Mouse (Mus musculus) spleen, postnatal 4 days (tissue): ENCODE measurements around the gene Dpy19l2.
"Not testable (repeated sequence)": the region's sequence is repeated elsewhere in the genome, so short reads cannot be mapped to it uniquely, and the experiment has no call there.

ENCODE experiments used
- DNase-seq, 2 experiments: peaks; one replicate each; pipeline ENCODE4 v3.0.0; 2022; ENCODE audit warnings: low spot score in 2 of 2

The Dpy19l2 gene

DNA sequence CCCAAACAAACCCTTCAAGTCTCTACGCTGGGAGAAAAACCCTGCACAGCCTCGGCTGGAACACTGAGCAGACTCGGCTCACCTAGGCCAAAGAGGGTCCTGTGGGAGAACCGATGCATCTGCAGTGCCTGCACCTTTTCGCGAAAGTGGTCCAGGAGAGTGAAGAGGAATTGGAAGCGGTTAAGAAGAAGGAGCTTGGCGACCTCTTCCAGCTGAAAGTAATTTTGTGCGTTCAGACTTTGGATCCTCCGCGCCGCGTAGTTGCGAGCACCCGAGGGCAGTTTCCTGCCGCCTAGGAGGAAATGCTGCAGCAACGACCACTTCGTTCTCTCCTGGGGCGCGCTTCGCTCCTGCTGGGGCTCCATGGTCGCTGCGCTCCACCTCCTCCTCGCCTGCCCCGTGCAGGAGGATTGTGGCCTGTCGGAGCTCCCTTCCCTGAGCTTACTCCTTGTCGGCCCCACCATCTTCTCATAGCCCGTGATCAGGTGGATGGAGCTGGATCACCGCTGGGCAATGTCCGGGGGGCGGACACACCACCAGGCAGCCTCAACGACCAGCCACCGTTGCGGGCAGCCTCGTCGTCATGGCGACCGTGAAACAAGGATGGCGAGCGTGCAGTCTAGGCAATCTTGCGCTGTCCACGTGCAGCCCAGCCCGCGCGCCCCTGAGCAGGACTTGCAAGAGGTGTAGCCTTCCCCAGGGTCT lies at the start of gene Dpy19l2:
Gene Dpy19l2 (minus strand): TSS at position 594 of the 705 bp plus-strand sequence.
- no peak for DNase-seq

DNA sequence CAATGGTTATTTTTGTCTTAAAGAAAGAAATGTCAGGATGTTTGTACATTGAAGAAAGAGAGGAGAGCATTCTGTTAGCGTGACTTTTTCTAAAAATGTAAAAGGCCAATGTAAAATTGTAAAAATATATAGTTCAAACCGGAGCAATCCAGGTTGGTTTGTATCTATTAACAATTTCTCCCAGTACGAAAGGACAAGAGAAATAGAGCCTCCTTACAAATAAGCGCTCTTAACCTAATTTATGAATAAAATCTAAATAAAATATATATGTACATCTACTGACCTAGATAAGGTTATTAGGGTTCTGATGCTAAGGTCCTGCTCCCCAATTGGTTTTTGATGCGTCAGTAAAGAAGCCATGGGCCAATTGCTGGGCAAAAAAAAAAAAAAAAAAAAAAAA lies 48.9 kb upstream of the Dpy19l2 start:
- DNase-seq, result no peak

DNA sequence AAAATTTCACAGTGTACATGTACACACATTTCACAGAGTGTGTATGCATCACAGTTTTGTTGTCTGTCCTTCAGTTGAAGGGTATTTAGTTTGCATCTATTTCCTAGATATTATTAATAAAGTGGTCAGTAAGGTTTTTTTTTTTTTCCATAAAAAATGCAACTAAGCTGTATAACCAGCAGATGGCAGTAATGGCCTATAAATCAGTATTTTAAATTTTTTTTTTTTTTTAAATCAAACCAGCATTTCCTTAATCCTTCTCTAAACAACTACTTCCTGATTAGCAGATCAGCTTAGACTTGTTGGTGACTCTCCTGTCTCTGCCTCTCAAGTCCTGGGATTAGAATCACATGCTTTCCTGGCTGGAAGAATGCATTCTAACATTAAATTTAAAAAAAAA lies 5.2 kb upstream of the Dpy19l2 start:
- DNase-seq, result no peak

GRCm38 (mm10) chr9:24696405-24696778 lies 299 bp upstream of the Dpy19l2 start:
- no peak for DNase-seq

DNA sequence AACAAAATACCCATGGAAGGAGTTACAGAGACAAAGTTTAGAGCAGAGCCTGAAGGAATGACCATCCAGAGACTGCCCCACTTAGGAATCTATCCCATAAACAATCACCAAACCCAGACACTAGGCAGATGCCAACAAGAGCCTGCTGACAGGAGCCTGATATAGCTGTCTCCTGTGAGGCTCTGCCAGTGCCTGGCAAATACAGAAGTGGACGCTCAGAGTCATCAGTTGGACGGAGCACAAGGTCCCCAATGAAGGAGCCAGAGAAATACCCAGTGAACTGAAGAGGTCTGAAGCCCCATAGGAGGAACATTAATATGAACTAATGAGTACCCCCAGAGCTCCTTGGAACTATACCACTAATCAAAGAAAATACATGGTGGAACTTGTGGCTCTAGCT lies 58.8 kb downstream of the Dpy19l2 start:
- not testable (repeated sequence) for DNase-seq

DNA sequence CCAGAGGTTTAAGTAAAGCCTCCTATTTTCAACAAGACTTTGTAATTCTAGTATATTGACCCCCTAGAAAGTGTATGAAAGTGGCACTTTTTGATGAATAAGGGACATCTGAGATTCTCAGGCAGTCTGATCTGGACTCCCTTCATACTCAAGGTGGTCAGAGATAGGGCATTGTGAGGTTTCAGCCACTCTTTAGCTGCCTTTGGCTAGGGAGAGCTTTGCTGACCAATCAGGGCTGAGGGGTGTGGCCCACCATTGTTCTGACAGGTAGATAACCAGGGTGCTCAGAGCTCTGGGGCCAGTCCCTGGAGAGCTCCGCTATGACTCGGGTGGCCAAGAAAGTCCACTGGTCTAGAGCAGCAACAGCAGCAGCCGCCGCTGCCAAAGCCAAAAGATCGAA lies 71.2 kb downstream of the Dpy19l2 start, which contains the start of gene Cypt4:
Gene Cypt4 (plus strand): TSS at position 301 of the 400 bp plus-strand sequence.
- no peak for DNase-seq

DNA sequence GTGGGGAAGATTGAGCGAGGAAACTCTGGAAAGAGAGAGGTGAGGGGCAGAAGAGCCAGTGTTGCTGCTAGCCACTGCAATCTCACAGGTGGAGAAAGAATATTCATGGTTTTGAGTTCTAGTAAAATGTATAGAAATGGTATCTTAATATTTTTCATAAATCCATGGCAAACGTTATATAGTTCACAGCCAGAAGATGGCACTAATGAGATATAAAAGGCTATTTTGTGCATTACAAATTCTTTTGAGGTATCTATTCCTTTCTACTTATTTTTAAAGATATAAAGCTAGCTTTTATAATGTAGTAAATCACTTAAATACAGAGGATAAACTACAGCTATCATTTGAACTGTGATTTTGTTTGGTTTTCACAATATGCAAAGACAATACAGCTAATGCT lies 157.9 kb downstream of the Dpy19l2 start:
- DNase-seq, result no peak

- peak in 1 of 2 experiments; percentile 48 for DNase-seq
These were observed 179.4 kb downstream of the Dpy19l2 start for GRCm38 (mm10) chr9:24516575-24517139.

DNA sequence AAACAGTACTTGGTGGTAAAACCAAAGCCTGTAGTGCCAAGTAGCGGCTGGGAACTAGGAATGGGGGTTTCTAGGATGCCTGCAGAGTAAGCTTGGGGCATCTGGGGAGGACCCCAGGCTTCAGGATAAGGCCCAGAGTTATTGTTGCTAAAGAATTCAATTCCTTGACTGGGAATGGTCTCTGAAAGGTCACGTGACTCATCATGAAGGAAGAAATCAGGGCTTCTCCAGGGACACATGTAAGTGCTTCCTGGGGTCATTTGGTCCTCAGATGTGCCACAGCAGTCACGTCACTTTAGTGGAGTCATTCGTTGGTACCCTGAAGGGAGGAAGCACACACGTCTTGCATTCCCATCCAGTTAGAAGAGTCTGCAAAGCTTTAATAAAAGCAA lies 182.0 kb downstream of the Dpy19l2 start:
- DNase-seq, result no peak

GRCm38 (mm10) chr9:24513290-24514077 lies 182.6 kb downstream of the Dpy19l2 start:
- DNase-seq, result no peak

GRCm38 (mm10) chr9:24512121-24512539 lies 184.0 kb downstream of the Dpy19l2 start:
- DNase-seq, result no peak

GRCm38 (mm10) chr9:24511371-24512120 lies 184.5 kb downstream of the Dpy19l2 start:
- no peak for DNase-seq

DNA sequence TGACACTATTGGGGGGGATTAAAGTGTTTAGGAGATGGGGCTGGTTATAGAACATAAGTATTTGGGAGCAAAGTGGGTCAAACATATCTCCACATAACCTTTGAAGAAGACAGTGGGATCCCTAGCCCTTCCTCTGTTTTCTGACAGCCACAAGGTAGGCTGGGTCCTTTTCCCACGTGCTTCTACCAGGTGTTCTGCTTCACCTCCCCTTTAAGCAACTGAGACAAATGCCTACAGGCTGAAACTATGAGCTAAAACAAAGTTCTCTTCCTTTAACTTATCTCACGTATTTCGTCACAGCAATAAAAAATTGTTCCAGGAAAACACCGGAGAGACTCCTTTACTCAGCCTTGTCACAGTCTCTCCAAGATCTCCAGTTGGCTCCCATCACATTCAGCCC lies 187.2 kb downstream of the Dpy19l2 start:
- DNase-seq, result no peak
